Mouse (Mus musculus): ENCODE measurements around the gene Ppp2r5a.
A peak's percentile ranks its signal among the peaks of the same experiment; 100 is the strongest.

Ppp2r5a gene

GRCm38 (mm10) chr1:191380843-191381242 lies 22.2 kb downstream of the Ppp2r5a start:
- DNase-seq (ENCODE audit: low spot score in 2 of 2), result no peak

DNA sequence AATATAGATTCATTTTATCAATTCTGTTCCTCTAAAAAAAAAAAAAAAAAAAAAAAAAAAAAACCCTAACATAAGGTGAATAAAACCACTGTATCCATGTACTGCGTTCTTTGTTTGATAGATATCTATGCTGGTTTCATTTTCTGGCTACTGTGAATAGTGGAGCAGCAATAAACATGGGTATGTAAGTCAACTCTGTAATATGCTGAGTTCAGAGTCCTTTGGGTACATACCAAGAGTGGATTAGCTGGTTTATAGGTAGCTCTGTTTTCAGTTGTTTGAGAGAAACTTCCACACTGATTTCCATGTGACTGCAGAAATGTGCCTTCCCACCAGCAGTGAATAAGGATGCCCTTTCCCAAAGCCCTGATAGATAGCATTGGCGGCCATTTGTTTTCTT lies 25.0 kb downstream of the Ppp2r5a start:
- DNase-seq (ENCODE audit: low spot score in 2 of 2), result no peak

- no peak for DNase-seq (ENCODE audit: low spot score in 2 of 2)
Measured at GRCm38 (mm10) chr1:191375644-191375998, 27.5 kb downstream of the Ppp2r5a start.

GRCm38 (mm10) chr1:191374993-191375643 lies 28.0 kb downstream of the Ppp2r5a start:
- DNase-seq (ENCODE audit: low spot score in 2 of 2), result no peak

DNA sequence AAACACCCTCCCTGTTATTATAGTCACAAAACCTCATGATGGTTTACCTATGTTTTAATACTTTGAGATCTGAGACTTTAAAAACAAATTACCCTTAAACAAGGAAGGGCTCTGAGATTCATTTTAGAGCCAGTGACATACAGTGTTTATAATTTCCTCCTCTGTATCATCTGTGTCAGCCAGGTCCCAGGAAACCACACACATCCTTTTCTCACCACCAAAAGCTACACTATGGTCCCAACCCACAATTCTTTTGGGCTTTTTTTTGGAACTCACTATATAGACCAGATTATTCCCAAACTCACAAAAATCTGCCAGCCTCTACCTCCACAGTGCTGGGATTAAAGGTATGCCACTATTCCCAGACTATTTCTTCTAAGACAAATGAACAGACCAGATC lies 33.9 kb downstream of the Ppp2r5a start:
- DNase-seq (ENCODE audit: low spot score in 2 of 2), result no peak

DNA sequence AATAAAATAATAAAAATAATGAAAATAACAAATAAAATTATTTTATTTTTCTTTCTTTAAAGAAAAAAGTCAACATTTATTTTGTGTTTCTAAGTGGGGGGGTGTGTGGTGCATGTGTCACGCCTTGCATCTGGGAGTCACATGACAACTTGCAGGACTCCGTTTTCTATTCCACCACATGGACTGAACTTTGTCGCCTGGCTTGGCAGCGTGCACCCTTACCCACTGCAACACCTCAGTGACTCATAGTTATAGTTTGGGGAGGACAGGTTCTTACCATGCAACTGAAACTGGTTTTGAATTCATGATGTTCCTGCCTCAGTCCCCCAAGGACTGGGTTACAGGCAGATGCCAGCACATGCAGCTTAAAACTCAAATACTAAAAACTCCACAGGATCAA lies 34.9 kb downstream of the Ppp2r5a start:
- DNase-seq (ENCODE audit: low spot score in 2 of 2), result no peak

DNA sequence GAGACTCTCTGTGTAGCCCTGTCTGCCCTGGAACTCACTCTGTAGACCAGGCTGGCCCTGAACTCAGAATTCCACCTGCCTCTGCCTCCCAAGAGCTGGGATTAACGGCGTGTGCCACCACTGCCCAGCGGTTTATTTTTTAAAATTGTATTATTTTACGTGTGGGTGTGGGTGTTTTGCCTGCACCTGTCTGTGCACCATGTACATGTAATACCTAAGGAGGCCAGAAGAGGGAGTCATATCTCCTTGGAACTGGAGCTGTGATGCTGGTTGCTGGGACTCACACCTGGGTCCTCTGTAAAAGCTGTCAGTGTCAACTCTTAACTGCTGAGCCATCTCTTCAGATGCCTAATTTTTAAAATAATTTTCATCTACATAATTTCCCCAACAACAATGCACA lies 38.6 kb downstream of the Ppp2r5a start:
- DNase-seq (ENCODE audit: low spot score in 2 of 2), result no peak

DNA sequence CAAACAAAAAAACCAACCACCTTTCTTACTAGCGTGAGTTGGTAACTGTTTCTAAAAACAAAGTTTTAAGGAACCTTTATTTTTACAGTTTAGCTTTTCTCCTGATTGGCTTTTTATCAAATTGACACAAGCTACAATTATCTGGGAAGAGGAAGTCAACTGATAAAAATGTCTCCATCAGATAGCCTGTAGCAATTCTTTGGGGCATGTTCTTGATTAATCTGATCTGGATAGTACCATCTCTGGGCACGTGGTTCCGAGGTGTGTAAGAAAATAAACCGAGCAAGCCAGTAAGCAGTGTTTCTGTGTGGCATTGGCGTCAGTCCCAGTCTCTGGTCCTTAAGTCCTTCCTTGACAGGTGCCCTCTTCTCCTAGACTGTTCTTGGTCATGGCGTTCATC lies 40.7 kb downstream of the Ppp2r5a start:
- no peak for DNase-seq (ENCODE audit: low spot score in 2 of 2)

- no peak for DNase-seq (ENCODE audit: low spot score in 2 of 2)
Measured at GRCm38 (mm10) chr1:191359478-191359877, 43.6 kb downstream of the Ppp2r5a start.

GRCm38 (mm10) chr1:191356936-191357335 lies 46.1 kb downstream of the Ppp2r5a start:
- DNase-seq (ENCODE audit: low spot score in 2 of 2), result no peak

GRCm38 (mm10) chr1:191353836-191354235 lies 49.2 kb downstream of the Ppp2r5a start:
- no peak for DNase-seq (ENCODE audit: low spot score in 2 of 2)

- peak in 1 of 2 experiments; percentile 31 for DNase-seq (ENCODE audit: low spot score in 2 of 2)
Measured at GRCm38 (mm10) chr1:191352786-191353488, 50.1 kb downstream of the Ppp2r5a start.

DNA sequence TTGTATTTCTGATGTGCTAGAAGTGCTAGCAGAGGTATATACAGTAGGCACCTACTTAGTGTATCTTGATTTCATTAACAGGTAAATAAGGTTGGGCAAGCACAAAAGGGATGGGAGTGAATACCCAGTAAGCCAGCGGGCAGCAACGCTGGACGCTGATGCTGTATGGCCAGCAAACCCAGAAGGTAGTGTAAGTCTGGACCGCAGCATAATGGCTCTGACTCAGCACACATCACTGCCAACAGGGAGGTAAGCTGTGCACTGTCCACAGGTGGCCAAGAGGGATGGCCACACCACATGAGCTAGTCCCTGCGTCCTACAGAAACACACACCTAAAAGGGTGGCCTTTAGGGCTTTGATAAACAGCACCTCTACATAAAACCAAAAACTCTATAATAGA lies 52.7 kb downstream of the Ppp2r5a start:
- DNase-seq (ENCODE audit: low spot score in 2 of 2), result no peak

GRCm38 (mm10) chr1:191349486-191350037 lies 53.5 kb downstream of the Ppp2r5a start:
- DNase-seq (ENCODE audit: low spot score in 2 of 2), result no peak

GRCm38 (mm10) chr1:191348996-191349395 lies 54.1 kb downstream of the Ppp2r5a start:
- DNase-seq (ENCODE audit: low spot score in 2 of 2), result no peak

DNA sequence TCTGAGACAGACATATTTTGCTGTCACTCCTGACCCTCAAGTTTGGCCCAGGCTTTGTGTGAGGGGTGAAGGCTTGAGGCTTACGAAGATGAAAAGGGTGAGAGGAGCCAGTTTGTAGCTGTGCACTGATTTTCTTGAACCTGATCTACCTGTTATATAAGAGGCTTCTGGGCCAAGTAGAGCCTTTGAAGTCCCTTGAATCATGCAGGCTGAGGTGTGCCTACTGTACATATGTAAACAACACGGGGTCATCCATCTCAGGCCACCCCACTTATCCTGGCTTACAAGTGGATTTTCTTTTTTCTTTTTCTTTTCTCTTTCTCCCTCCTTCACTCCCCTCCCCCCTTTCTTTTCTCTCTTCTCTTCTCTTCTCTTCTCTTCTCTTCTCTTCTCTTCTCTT lies 54.5 kb downstream of the Ppp2r5a start:
- no peak for DNase-seq (ENCODE audit: low spot score in 2 of 2)

- no peak for DNase-seq (ENCODE audit: low spot score in 2 of 2)
Measured at GRCm38 (mm10) chr1:191347602-191348001, 55.5 kb downstream of the Ppp2r5a start.

- no peak for DNase-seq (ENCODE audit: low spot score in 2 of 2)
Measured at GRCm38 (mm10) chr1:191340530-191340929, 62.5 kb downstream of the Ppp2r5a start.

DNA sequence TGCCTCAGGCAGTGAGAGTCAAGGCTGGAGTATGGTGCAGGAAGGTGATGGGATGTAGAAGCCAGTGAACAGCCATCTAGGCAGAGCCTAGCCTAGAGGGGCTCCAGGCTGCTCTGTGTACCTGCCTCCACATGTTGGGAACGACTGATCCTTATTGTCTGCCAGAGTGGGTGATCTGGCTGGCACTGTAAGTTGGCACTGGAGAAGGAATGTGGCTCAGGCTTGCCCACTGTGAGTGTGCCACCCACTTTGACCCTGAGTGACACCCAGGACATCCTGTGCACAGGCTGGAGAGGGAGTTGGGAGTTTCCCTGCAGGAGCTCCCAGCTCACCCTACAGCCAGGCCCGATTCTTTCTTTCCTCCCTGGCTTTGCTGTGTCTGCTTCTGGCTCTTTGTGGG lies 63.2 kb downstream of the Ppp2r5a start:
- DNase-seq (ENCODE audit: low spot score in 2 of 2), result no peak

DNA sequence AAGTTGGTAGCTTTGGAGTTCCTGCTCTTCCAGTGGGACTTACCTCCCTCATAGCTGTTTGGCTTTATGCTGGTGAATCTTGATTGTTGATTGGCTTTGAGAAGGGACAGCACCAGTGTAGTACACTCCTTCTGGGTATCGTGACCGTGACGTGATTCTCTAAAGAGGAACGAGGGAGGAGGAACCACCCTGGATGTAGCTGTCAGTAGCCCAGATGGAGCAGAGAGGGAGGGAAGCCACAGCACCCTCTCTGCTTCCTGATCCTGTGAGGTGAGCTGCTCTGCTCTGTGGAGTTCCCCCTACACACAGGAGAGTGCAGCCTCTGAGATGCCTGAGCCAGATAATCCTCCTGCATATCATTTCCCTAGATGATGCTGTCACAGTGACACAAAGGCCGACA lies 68.6 kb downstream of the Ppp2r5a start:
- no peak for DNase-seq (ENCODE audit: low spot score in 2 of 2)

DNA sequence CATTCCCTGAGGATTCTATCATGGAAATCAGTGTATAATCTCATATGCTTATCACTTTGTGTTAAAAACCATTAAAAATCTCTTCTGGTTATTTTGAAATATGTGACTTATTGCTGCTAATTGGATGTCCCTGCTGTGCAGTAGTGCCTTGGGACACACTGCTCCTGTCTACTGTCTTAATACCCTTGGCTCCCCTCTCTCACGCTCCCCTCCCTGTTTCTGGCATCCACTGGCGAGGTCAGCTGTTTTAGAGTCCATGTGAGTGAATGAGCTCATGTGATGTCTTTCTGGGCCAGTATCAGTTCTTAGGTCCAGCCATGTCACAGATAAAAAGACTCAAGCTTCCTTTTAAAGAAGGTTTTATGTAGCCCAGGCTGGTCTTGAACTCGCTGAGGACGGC lies 72.7 kb downstream of the Ppp2r5a start:
- DNase-seq (ENCODE audit: low spot score in 2 of 2), result no peak

DNA sequence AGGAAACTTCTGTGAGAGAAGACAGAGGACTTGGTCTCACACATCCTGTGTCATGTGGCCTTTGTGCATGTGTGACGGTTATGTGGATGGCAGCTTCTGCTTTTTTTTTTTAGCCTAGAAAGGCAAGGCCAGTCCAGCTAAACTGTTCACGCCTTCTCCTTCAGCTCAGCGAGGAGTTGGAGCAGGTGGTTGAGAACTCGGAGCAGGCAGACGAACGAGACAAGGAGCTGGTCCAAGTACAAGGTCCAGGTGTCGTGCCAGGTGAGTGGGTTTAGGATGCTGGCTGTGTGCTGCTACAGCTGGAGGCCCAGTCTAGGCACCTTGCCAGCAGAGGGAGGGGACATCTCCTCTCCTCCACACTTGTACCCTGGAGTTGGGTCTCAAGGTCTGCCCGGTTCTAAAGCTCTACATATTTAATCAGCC lies 75.0 kb downstream of the Ppp2r5a start:
- DNase-seq (ENCODE audit: low spot score in 2 of 2), result no peak

- DNase-seq (ENCODE audit: low spot score in 2 of 2), result no peak
Measured at GRCm38 (mm10) chr1:191327258-191327657, 75.8 kb downstream of the Ppp2r5a start.

Measured in urinary bladder, adult 18-20 months (tissue).